Mouse (Mus musculus) MEL (cell line): ENCODE measurements at regions not wholly inside any gene's neighbourhood (a gene's known extent, or its start where the extent isn't known, plus 50 kb on each side); places are given as distances from the start of the nearest gene placed in this dataset.

Experiments used
- DNase-seq: peaks from one replicate; pipeline ENCODE4 v3.0.0; 2011; ENCODE audit warnings: low read depth, low spot score
- H3K27ac ChIP-seq: 2 replicates; pipeline ENCODE4 v1.5.1; 2012; ENCODE audit warnings: low read depth, mild to moderate bottlenecking, control low read depth, low read length, moderate library complexity; ENCODE audit not compliant: control insufficient read depth
- H3K27me3 ChIP-seq, 2 experiments: fragments of 150-350 bp in 1 of 2; sonication (generic) in 1 of 2; 2 replicates each; pipeline ENCODE4 v1.6.1; 2012; ENCODE audit warnings: low read length in 2 of 2, mild to moderate bottlenecking in 2 of 2, improper control_type of control experiment in 1 of 2, moderate library complexity in 1 of 2; ENCODE audit not compliant: insufficient read depth in 2 of 2, control insufficient read depth in 1 of 2
- H3K36me3 ChIP-seq, 2 experiments: 2 replicates each; pipeline ENCODE4 v1.6.1; 2012 to 2014; ENCODE audit warnings: low read length in 2 of 2, improper control_type of control experiment in 1 of 2, inconsistent platforms in 1 of 2, mild to moderate bottlenecking in 1 of 2; ENCODE audit not compliant: insufficient read depth in 2 of 2, control insufficient read depth in 1 of 2
- H3K4me1 ChIP-seq, 2 experiments: fragments of 150-350 bp in 1 of 2; sonication (generic) in 1 of 2; 2 replicates each; pipeline ENCODE4 v1.6.1; 2012; ENCODE audit warnings: low read length in 2 of 2, improper control_type of control experiment in 1 of 2, mild to moderate bottlenecking in 1 of 2; ENCODE audit not compliant: insufficient read depth in 2 of 2, control insufficient read depth in 1 of 2
- H3K4me3 ChIP-seq, 2 experiments: fragments of 150-350 bp in 1 of 2; sonication (generic) in 1 of 2; 2 replicates each; pipeline ENCODE4 v1.5.1; 2012; ENCODE audit warnings: low read depth in 2 of 2, low read length in 2 of 2, mild to moderate bottlenecking in 2 of 2, moderate library complexity in 2 of 2, control low read depth in 1 of 2, improper control_type of control experiment in 1 of 2; ENCODE audit not compliant: control insufficient read depth in 1 of 2, insufficient read depth in 1 of 2
- H3K79me2 ChIP-seq: 2 replicates; pipeline ENCODE4 v1.6.1; 2012; ENCODE audit warnings: mild to moderate bottlenecking, low read length, moderate library complexity; ENCODE audit not compliant: control insufficient read depth, poor library complexity, insufficient read depth
- H3K9ac ChIP-seq: 2 replicates; pipeline ENCODE4 v1.6.1; 2012; ENCODE audit warnings: low read depth, mild to moderate bottlenecking, control low read depth, low read length, moderate library complexity; ENCODE audit not compliant: control insufficient read depth, poor library complexity, severe bottlenecking
- H3K9me3 ChIP-seq: fragments of 150-350 bp; sonication (generic); replicated peaks from 2 replicates; pipeline ENCODE4 v1.6.1; 2012; ENCODE audit warnings: mild to moderate bottlenecking, low read length, improper control_type of control experiment, moderate library complexity; ENCODE audit not compliant: insufficient read depth
- CHD1 ChIP-seq: IDR thresholded peaks from 2 replicates; pipeline ENCODE4 v1.6.1; 2012; ENCODE audit warnings: low read depth, mild to moderate bottlenecking, inconsistent platforms, low read length, improper control_type of control experiment
- CHD2 ChIP-seq: IDR thresholded peaks from 2 replicates; pipeline ENCODE4 v1.6.1; 2011; ENCODE audit warnings: low read length, improper control_type of control experiment
- EP300 ChIP-seq, 2 experiments: IDR thresholded peaks; 2 replicates each; pipeline ENCODE4 v1.6.1; 2011; ENCODE audit warnings: improper control_type of control experiment in 2 of 2, low read length in 2 of 2, low read depth in 1 of 2, mild to moderate bottlenecking in 1 of 2
- HCFC1 ChIP-seq: IDR thresholded peaks from 2 replicates; pipeline ENCODE4 v1.6.1; 2012; ENCODE audit warnings: low read depth, mild to moderate bottlenecking, inconsistent platforms, low read length, improper control_type of control experiment, moderate library complexity
- JUND ChIP-seq: IDR thresholded peaks from 2 replicates; pipeline ENCODE4 v1.6.1; 2011; ENCODE audit warnings: low read depth, mild to moderate bottlenecking, improper control_type of control experiment, low read length
- KAT2A ChIP-seq: conservative IDR thresholded peaks from 2 replicates; pipeline ENCODE4 v1.6.1; 2012; ENCODE audit warnings: low read depth, low read length, improper control_type of control experiment, inconsistent platforms
- MAFK ChIP-seq: IDR thresholded peaks from 2 replicates; pipeline ENCODE4 v1.6.1; 2011; ENCODE audit warnings: low read depth, mild to moderate bottlenecking, low read length, improper control_type of control experiment, borderline replicate concordance
- MAZ ChIP-seq: IDR thresholded peaks from 2 replicates; pipeline ENCODE4 v1.6.1; 2012; ENCODE audit warnings: low read depth, mild to moderate bottlenecking, inconsistent platforms, low read length, improper control_type of control experiment
- MYB ChIP-seq: IDR thresholded peaks from 2 replicates; pipeline ENCODE4 v1.6.1; 2011; ENCODE audit warnings: mild to moderate bottlenecking, low read depth, low read length, improper control_type of control experiment
- MYC ChIP-seq: IDR thresholded peaks from 2 replicates; pipeline ENCODE4 v1.6.1; 2011; ENCODE audit warnings: low read depth, mild to moderate bottlenecking, low read length, improper control_type of control experiment, moderate library complexity
- NELFE ChIP-seq: IDR thresholded peaks from 2 replicates; pipeline ENCODE4 v1.6.1; 2011; ENCODE audit warnings: low read depth, low read length, improper control_type of control experiment
- NRF1 ChIP-seq: IDR thresholded peaks from 2 replicates; pipeline ENCODE4 v1.6.1; 2014; ENCODE audit warnings: low read depth, mild to moderate bottlenecking, inconsistent platforms, low read length, improper control_type of control experiment, moderate library complexity; ENCODE audit not compliant: poor library complexity, insufficient read depth, severe bottlenecking
- POLR2A ChIP-seq, 2 experiments: IDR thresholded peaks; 2 replicates each; pipeline ENCODE4 v1.6.1; 2011 to 2012; ENCODE audit warnings: low read length in 2 of 2, mild to moderate bottlenecking in 2 of 2, control low read depth in 1 of 2, improper control_type of control experiment in 1 of 2, low read depth in 1 of 2, moderate library complexity in 1 of 2; ENCODE audit not compliant: control insufficient read depth in 1 of 2, insufficient read depth in 1 of 2, poor library complexity in 1 of 2
- RAD21 ChIP-seq: IDR thresholded peaks from 2 replicates; pipeline ENCODE4 v1.6.1; 2011; ENCODE audit warnings: mild to moderate bottlenecking, low read depth, low read length, improper control_type of control experiment
- TAL1 ChIP-seq: IDR thresholded peaks from 2 replicates; pipeline ENCODE4 v1.6.1; 2012; ENCODE audit warnings: mild to moderate bottlenecking, inconsistent platforms, low read length, moderate library complexity, mixed read lengths
- USF1 ChIP-seq: IDR thresholded peaks from 2 replicates; pipeline ENCODE4 v1.6.1; 2014; ENCODE audit warnings: low read depth, mild to moderate bottlenecking, inconsistent platforms, low read length, improper control_type of control experiment, moderate library complexity
- USF2 ChIP-seq, 2 experiments: IDR thresholded peaks; 2 replicates each; pipeline ENCODE4 v1.6.1; 2011 to 2012; ENCODE audit warnings: improper control_type of control experiment in 2 of 2, low read length in 2 of 2, borderline replicate concordance in 1 of 2, inconsistent platforms in 1 of 2, low read depth in 1 of 2, mild to moderate bottlenecking in 1 of 2; ENCODE audit not compliant: insufficient read depth in 1 of 2

DNA sequence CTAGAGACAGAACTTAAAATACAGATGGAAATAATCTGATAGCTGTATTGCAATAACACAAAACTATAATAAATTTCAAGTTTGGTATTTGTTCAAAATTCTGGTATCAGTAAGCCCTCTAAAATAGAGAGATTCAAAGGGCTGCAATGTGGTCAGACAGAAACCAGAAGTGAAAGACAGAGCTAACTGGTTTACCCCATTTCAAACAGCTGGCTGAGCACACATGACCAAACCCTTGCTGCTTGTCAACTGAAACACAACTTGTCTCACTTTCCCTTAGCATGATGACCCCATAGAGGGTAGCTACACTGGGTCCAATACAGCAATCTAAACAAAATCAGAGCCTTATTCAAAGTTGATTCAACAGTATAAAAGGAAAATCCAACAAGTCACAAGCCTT, 234.2 kb upstream of the Sdr16c6 start:
- H3K36me3 ChIP-seq, result no peaks in the 10 kb centered on the region
- DNase-seq, result no peak
- no peaks in the 10 kb centered on the region for H3K9me3 ChIP-seq
- no peak overlapping the region for H3K4me3 ChIP-seq
- H3K27ac ChIP-seq, result no peak overlapping the region
- TF ChIP-seq MYB (no peak), CHD1 (no peak), USF2 (IDR thresholded peaks at IDR 0.05; ENCODE audit: borderline replicate concordance in 1 of 2, insufficient read depth in 1 of 2, low read depth in 1 of 2, low read length in 2 of 2) (no peak), NELFE (no peak), CHD2 (no peak), RAD21 (no peak), NRF1 (no peak), POLR2A (IDR thresholded peaks at IDR 0.05; ENCODE audit: control insufficient read depth in 1 of 2, insufficient read depth in 1 of 2, low read depth in 1 of 2, low read length in 2 of 2, poor library complexity in 1 of 2) (no peak), EP300 (IDR thresholded peaks at IDR 0.05; ENCODE audit: low read depth in 1 of 2, low read length in 2 of 2) (no peak)
- no peaks in the 10 kb centered on the region for H3K79me2 ChIP-seq
- no peaks in the 10 kb centered on the region for H3K27me3 ChIP-seq
- H3K9ac ChIP-seq, result no peak overlapping the region
- no peaks in the 10 kb centered on the region for H3K4me1 ChIP-seq

DNA sequence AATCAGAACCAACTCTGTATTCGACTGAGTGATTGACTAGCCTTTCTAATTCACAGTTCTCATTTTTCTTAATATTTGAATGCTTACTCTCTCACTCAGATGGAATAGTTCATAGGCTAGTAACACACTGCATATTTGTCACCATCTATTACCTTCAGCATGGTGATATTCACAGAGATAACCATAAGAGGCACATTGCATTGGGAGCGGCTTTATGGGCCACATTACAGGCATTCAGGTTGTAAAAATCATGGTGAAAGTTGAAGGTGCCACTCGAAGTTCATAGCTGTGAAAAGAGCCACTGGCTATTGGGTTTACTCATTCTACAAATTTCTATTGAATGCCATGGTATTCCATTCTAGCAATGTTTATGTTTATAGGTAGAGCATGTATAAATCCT, 229.6 kb upstream of the Sdr16c6 start:
- Histone ChIP-seq H3K27me3 (no peaks in the 10 kb centered on the region), H3K36me3 (no peaks in the 10 kb centered on the region), H3K27ac (no peak overlapping the region), H3K9ac (no peak overlapping the region), H3K79me2 (no peaks in the 10 kb centered on the region), H3K4me1 (no peaks in the 10 kb centered on the region), H3K4me3 (no peak overlapping the region), H3K9me3 (no peaks in the 10 kb centered on the region)
- no peak for TF ChIP-seq RAD21
- TF ChIP-seq CHD2, result no peak
- TF ChIP-seq NRF1, result no peak
- no peak for TF ChIP-seq MAFK
- no peak for TF ChIP-seq MAZ
- no peak for TF ChIP-seq POLR2A (IDR thresholded peaks at IDR 0.05; ENCODE audit: control insufficient read depth in 1 of 2, insufficient read depth in 1 of 2, low read depth in 1 of 2, low read length in 2 of 2, poor library complexity in 1 of 2)
- TF ChIP-seq USF1, result no peak
- TF ChIP-seq HCFC1, result no peak
- TF ChIP-seq JUND, result no peak
- no peak for TF ChIP-seq USF2 (IDR thresholded peaks at IDR 0.05; ENCODE audit: borderline replicate concordance in 1 of 2, insufficient read depth in 1 of 2, low read depth in 1 of 2, low read length in 2 of 2)
- no peak for TF ChIP-seq TAL1
- TF ChIP-seq MYC, result no peak
- no peak for TF ChIP-seq KAT2A
- no peak for DNase-seq
